In genomic region chr9:15209320-15209719, GRCm38 (mm10) we compare ENCODE assay signal across 22 mouse cellular contexts. TPM values are rescaled to one million over a fixed set of nuclear protein-coding genes. Genes with fewer than 3 reads are reported as not detected.
DNase-seq lines count a peak whose midpoint lies in the region; ATAC-seq and TF ChIP-seq lines count a peak whose summit lies in the region.
"Had no signal": no experiment of that assay in that cellular context is flagged by ENCODE, and none has a peak within 500 bp of the region (broad histone marks: within the 10 kb centered on the region; RNA-seq: fewer than 3 reads in every experiment).

No protein-coding gene starts in this region.

- 61% methylated on average over 2 of the region's 2 CpGs for WGBS in forebrain, postnatal 0 days
- 63% methylated on average over 2 of the region's 2 CpGs for WGBS in forebrain, embryonic 12.5 days

- H3K27ac ChIP-seq in forebrain, postnatal 0 days (ENCODE audit: low read depth, low read length) = no peak overlapping the region
- no peak overlapping the region for H3K27ac ChIP-seq in forebrain, embryonic 12.5 days
- H3K27ac ChIP-seq: embryonic facial prominence, embryonic 13.5 days; forebrain, embryonic 13.5 days; gastrocnemius, adult 2 months; heart, embryonic 13.5 days; hindbrain, embryonic 13.5 days; hindbrain, postnatal 0 days had no signal

- no peaks in the 10 kb centered on the region for H3K9me3 ChIP-seq in forebrain, postnatal 0 days (ENCODE audit: low read length)
- H3K9me3 ChIP-seq in forebrain, embryonic 12.5 days = no peaks in the 10 kb centered on the region
- H3K9me3 ChIP-seq: embryonic facial prominence, embryonic 13.5 days; forebrain, embryonic 13.5 days; heart, embryonic 13.5 days; hindbrain, embryonic 13.5 days had no signal

- peak; percentile 69 for ATAC-seq in forebrain, postnatal 0 days
- ATAC-seq in forebrain, embryonic 12.5 days (ENCODE audit: low FRiP score) = no peak
- ATAC-seq: activated CD4-positive, CD25-positive, alpha-beta regulatory T cell, adult 4 months; forebrain, embryonic 13.5 days; hindbrain, postnatal 0 days; Patski had no signal

- TF ChIP-seq CTCF in forebrain, postnatal 0 days (IDR thresholded peaks at IDR 0.05; ENCODE audit: low read depth) = no peak

- no peaks in the 10 kb centered on the region for H3K36me3 ChIP-seq in forebrain, postnatal 0 days (ENCODE audit: insufficient read depth)
- H3K36me3 ChIP-seq in forebrain, embryonic 12.5 days (replicated peaks) = no peaks in the 10 kb centered on the region
- H3K36me3 ChIP-seq: embryonic facial prominence, embryonic 13.5 days; heart, embryonic 13.5 days; hindbrain, embryonic 13.5 days had no signal

- H3K4me2 ChIP-seq in forebrain, postnatal 0 days (ENCODE audit: low read depth) = no peak overlapping the region
- H3K4me2 ChIP-seq in forebrain, embryonic 12.5 days = no peak overlapping the region
- H3K4me2 ChIP-seq: embryonic facial prominence, embryonic 13.5 days; forebrain, embryonic 13.5 days; heart, embryonic 13.5 days; hindbrain, embryonic 13.5 days had no signal

- H3K4me1 ChIP-seq in forebrain, postnatal 0 days (ENCODE audit: insufficient read depth) = no peaks in the 10 kb centered on the region
- H3K4me1 ChIP-seq in forebrain, embryonic 12.5 days = no peaks in the 10 kb centered on the region
- H3K4me1 ChIP-seq: embryonic facial prominence, embryonic 13.5 days; forebrain, embryonic 13.5 days; heart, embryonic 13.5 days; hindbrain, embryonic 13.5 days had no signal

- no peak overlapping the region for H3K9ac ChIP-seq in forebrain, postnatal 0 days
- H3K9ac ChIP-seq in forebrain, embryonic 12.5 days = no peak overlapping the region
- H3K9ac ChIP-seq: embryonic facial prominence, embryonic 13.5 days; forebrain, embryonic 13.5 days; heart, embryonic 13.5 days; hindbrain, embryonic 13.5 days had no signal

- H3K4me3 ChIP-seq in forebrain, postnatal 0 days (ENCODE audit: low read depth, low read length) = no peak overlapping the region
- no peak overlapping the region for H3K4me3 ChIP-seq in forebrain, embryonic 12.5 days (replicated peaks)
- H3K4me3 ChIP-seq: embryonic facial prominence, embryonic 13.5 days; forebrain, embryonic 13.5 days; gastrocnemius, adult 2 months; heart, embryonic 13.5 days; hindbrain, embryonic 13.5 days had no signal

- peak; percentile 6 for DNase-seq in forebrain, postnatal 0 days
- DNase-seq in layer of hippocampus, postnatal 14 days (ENCODE audit: low spot score in 2 of 2) = peak; percentile 11 to 20
- DNase-seq in layer of hippocampus, postnatal 36 days = no peak
- peak; percentile 4 for DNase-seq in thymus, postnatal 25 days
- DNase-seq in thymus, postnatal 14 days = no peak
- no peak for DNase-seq in kidney, postnatal 25 days
- DNase-seq: adrenal gland, postnatal 14 days; cerebellum, adult 8-10 months; cerebellum, postnatal 36 days; gastrocnemius, adult 2 months; gastrocnemius, postnatal 25 days; heart, postnatal 4 days had no signal

- no peaks in the 10 kb centered on the region for H3K27me3 ChIP-seq in forebrain, postnatal 0 days (ENCODE audit: insufficient read depth, low read length)
- no peaks in the 10 kb centered on the region for H3K27me3 ChIP-seq in forebrain, embryonic 12.5 days
- H3K27me3 ChIP-seq: CH12.LX; embryonic facial prominence, embryonic 13.5 days; forebrain, embryonic 13.5 days; heart, embryonic 13.5 days; hindbrain, embryonic 13.5 days; Patski had no signal

RNA-seq across cellular contexts. Expression of gene Vstm5, which starts 29.5 kb away (rescaled TPM):
- total RNA-seq in forebrain, postnatal 0 days (2014; rRNA removed) = 20.2 and 21.6 TPM in 2 replicates
- 13.8 and 18.2 TPM in 2 replicates for polyA plus RNA-seq in forebrain, postnatal 0 days (2015; fragmentation: Nextera tagmentation; extraction: Ambion mirVana)
- 1.1 and 2.5 TPM in 2 replicates for polyA plus RNA-seq in forebrain, embryonic 12.5 days (2016; fragmentation: Nextera tagmentation; extraction: Ambion mirVana)
- total RNA-seq in layer of hippocampus, postnatal 14 days (2021) = 1 to 10 TPM; 6.3 to 7.2 TPM
- 1 to 10 TPM; 4.5 to 6.3 TPM for total RNA-seq in layer of hippocampus, postnatal 36 days (2021)
- total RNA-seq: CH12.LX; gastrocnemius, adult 2 months; gastrocnemius, postnatal 25 days; granulocyte monocyte progenitor cell, adult 5-6 weeks had no signal
- polyA plus RNA-seq: activated CD4-positive, CD25-positive, alpha-beta regulatory T cell, adult 4 months had no signal

Comparison
In these comparisons a context has a peak if more than half of its experiments do, and no peak if none do; other contexts are left out.
1. DNase-seq: peak in forebrain, postnatal 0 days (single experiment), layer of hippocampus, postnatal 14 days (2 of 2) and thymus, postnatal 25 days (single experiment); none in layer of hippocampus, postnatal 36 days (0 of 2), thymus, postnatal 14 days (single experiment) and kidney, postnatal 25 days (0 of 2).